Mouse (Mus musculus): Measurements from ENCODE around the gene Frmd4a.

Frmd4a gene

DNA sequence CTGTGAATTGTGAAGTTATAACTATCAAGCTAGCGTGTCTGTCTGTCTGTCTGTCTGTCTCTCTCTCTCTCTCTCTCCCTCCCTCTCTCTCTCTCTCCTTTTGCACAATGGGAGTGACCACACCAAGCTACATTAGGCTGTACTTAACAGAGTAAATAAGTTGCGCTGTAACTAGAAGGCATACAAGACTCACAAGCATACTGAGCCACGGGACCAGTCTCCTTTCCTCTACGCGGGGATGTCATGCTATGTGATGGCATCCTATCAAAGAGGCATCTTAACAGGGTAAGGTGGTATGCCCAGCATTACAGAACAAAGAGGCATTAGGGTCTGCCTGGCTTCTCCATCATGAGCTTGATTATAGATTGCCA, 514.7 kb downstream of the Frmd4a start:
- DNase-seq = no peak

GRCm38 (mm10) chr2:4532945-4533344, 515.4 kb downstream of the Frmd4a start:
- DNase-seq = no peak

DNA sequence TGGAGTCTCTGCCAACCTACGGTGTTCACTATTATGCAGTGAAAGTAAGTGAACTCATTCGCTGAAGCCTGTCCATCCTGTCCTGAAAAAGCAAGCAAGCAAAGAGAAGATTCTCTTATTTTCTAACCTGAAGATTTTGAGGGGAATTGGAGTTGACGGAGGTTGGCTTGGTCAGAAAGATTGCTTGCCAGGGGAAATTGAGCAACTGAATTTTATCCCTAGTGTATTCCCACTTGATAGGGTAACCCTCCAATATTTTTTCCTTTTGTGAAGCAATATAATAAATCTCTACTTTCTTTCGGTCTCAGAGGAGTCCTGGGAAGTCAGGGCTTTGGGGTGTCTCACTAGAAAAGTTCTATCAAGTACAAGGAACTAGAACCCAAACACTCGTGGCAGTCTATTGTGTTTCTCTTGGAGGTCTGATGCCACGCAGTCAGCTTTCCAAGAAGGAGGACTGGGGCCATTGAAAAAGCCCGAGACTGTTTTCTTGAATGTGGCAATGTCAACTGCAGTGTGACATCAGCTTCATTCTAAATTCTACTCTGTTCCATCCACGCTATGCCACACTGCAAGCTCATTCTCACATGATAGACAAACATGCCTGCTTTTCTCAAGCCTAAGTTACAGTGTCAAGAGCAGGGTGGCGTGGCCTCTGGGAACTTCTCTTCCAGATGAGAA, 517.8 kb downstream of the Frmd4a start:
- no peak for DNase-seq

- DNase-seq = no peak
Observed at GRCm38 (mm10) chr2:4541330-4541729, 523.8 kb downstream of the Frmd4a start.

DNA sequence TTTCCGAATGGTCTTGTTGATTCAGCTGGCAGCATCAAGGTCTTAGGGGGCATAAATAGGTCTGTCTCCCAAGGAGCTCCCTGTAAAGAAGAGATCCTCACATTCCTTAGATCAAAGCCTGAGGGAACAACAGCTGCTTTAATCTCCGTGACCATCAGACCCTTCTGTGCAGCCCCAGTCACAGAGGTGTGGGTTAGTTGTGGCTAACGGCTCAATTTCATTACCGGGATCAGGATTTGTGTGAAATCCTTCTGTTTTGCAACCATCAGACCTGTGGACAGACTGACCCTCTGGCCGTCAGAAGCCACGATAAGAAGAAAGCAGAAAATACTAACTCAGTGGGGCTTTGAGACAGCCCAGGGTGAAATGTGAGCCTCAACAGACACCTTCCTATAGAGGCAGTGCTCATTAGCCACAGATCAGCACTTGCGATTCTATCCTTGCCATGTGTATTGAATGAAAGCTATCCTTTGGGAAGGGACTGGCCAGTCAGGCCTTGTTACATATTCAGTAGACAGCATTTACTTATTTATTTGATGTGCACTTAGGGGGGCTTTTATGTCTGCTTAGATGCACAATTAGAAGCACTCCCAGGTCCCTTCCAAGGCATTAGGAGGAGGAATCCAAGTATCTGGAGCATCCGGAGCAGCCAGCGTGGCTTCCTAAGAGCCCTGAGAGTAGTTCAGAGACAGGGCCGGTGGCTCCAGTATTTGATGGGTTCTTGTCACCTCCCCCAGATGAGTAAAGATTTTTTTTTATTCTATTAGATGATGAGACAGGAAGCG, 524.5 kb downstream of the Frmd4a start:
- no peak for DNase-seq

DNA sequence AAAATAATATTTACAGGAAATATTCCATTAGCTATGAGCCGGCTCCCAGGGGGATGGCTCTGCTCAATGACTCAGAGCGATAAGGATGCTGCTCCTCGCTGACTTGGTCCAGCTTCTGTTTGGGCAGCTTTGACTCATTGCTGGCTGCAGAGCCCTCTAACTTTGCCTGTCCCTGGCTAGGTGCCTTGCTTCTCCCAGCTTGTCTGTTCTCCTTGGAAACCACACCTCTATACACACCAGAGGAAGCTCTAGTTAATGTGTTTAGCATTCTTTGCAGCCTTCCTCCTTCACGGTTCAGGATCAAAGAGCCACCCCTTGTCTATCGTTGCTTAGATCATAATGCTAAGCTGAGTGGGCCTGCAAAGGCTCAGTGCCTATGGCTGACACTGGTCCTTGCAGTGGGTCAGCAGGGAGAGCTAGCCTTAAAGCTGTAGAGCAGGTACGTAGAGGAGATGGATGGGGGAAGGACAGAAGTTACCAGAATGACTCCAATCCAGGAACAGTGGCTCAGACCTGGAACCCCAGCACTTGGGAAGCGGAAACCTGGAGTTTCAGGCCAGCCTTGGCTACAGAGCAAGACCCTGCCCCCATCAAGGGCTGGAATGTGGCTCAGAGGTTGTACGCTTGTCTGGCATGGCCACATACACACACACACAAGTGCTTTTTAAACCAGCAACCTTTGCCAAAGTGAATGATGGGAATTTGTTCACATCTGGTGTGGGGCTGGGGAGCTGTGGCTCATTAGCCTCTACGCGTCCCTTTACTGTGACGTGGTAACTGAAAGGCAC, 525.3 kb downstream of the Frmd4a start:
- peak; percentile 34 to 40 for DNase-seq

GRCm38 (mm10) chr2:4543417-4543775, 525.9 kb downstream of the Frmd4a start:
- no peak for DNase-seq

DNA sequence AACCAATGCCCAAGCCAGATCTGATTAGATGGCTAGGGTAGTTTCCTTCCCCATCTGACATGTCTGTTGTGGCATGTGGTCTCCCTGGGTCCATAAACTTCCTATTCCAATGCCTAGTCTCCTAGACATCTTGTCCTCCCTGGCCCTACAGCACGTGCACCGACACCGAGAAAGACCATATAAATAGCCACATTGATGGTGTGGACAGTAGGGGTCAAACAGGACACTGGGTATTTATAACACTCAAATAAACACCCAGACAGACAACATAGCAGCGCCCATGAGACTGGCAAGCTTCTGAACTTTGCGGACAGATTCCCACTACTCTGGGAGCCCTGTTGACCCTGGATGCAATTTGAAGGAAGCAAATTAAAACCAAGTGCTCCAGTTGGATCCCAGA, 526.8 kb downstream of the Frmd4a start:
- no peak for DNase-seq

GRCm38 (mm10) chr2:4545261-4545660, 527.7 kb downstream of the Frmd4a start:
- no peak for DNase-seq

DNA sequence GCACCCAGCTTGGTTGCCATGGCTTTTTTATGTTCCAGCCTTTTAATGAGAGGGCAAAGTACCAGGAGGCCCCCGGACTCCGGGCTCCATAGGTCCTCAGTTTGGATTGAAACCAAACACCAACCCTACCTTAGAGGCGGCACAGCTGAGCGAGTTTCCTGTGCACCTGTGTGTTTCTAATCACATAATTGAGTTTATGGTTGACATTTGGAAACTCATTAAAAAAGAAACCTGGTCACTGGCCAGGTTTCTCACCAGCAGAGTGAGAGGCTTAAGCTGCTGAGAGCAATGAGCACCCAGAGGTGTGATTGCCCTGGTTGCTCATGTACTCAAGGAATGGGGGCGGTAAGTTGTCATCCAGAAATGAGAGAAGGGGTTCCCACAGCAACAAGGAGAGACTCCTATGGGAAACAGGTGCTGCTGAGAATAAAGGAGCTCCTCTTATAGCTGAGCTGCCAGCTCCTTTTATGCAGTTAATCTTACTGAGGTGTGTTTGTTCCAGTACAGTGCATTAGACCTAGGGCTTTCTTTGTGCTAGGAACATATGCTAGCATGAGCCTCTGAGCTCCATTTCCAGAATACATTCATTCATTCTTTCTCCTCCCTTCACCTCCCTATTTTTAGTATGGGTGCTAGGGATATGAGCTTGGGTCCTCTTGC, 529.6 kb downstream of the Frmd4a start:
- DNase-seq = no peak

DNA sequence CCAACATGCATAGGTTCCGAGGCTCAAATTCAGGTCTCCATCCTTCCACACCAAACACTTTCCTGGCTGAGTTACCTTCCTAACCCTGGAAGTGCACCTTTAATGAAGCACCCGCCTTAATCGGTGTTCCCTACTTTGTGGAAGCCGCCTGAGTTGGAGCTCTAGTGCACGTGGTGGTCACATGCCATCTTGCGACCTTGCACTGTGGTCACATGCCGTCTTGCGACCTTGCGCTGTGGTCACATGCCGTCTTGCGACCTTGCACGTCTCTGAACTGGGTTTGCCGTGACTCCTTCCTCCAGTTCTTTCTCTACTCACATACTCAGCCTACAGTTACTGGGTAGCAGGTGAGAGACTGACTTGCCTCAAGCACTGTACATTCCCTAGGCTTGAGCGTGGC, 531.8 kb downstream of the Frmd4a start:
- DNase-seq = no peak

DNA sequence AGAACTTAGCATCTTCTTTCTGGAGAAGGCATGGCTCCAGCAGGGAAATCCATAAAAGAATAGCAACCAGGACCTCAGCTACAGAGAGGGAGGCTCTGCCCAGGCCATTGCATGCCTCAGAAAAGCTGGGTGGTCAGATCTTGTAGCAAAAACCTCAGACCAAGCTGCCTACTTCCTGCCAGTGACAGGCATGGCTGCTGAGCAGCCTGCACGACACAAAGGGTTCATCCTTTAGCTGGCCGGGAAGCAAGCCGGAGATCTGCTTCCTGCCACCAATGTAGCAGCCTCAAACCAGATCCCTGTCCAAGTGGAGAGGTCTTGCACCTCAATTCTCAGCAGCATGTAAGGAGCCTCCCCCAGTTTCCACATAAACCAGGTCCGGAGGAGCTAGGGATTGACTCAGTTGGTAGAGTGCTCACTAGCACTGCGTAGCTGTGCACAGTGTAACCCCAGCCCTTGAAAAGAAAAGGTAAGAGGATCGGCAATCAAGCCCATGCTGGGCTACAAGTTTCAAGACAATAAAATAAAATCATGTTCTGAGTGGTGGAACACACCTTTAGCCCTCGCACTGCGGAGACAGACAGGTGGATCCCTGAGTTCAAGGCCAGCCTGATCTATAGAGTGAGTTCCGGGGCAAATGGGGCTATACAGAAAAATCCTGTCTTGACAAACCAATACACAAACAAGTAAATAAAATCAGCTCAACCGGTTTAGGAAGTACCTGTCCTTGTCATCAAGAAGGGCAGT, 532.7 kb downstream of the Frmd4a start:
- DNase-seq = no peak

GRCm38 (mm10) chr2:4551438-4551837, 533.9 kb downstream of the Frmd4a start:
- DNase-seq = no peak

DNA sequence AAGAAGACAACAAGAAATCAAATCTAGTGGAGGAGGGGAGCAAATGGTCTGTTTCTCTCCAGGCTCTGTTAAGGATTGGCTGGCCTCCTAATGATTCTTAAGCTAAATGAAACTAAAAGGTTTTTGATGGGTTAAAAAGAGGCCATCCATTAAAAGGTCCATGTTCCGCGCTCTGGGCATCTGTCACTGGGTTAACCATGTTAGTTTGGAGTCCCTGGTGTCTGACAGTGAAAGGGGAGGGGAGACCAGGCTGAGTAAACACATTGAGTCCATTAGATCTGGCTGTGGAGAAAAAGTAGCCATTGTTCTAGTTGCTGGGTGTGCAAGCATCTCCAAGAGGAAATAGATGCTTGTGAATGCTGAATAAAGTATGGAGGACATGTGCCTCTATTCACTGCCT, 534.3 kb downstream of the Frmd4a start:
- no peak for DNase-seq

DNA sequence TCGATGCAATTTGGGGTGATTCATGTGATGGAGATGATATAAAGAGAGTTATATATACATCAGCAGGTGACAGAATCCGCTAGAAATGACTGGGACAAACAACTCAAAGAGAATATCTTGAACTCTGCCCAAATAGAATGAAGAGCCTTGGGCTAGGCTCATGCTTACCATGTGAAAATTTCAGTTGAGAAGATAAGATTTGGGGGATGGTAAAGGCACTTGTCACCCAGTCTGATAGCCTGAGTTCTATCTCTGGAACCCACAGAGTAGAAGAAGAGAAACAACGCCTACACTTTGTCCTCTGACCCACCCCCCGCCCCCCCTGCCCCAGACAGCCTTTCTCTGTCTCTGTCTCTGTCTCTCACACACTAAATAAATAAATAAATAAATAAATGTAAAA, 535.0 kb downstream of the Frmd4a start:
- DNase-seq = no peak

GRCm38 (mm10) chr2:4555221-4555631, 537.7 kb downstream of the Frmd4a start:
- DNase-seq = no peak

- peak in 1 of 2 experiments; percentile 28 for DNase-seq
Observed at GRCm38 (mm10) chr2:4556188-4556587, 538.7 kb downstream of the Frmd4a start.

DNA sequence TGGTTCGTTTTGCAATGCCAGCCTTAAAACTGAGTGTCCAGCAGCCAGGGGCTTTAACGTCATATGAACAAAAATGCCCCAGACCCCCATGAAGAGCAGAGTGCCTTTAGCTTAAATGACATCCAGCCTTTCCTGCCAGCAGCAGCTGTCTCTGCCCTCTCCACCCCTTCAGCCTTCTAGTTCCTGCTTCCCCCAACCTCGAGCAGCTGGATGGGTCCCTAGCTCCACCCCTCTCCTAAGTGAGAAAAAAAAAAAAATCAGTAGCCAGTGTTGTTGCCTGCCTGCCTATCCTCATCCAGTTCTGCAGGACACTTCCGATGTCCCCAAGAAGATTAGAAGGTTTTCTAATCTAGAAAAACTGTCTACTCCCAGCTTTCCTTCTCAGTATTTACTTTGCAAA, 539.5 kb downstream of the Frmd4a start:
- no peak for DNase-seq

DNA sequence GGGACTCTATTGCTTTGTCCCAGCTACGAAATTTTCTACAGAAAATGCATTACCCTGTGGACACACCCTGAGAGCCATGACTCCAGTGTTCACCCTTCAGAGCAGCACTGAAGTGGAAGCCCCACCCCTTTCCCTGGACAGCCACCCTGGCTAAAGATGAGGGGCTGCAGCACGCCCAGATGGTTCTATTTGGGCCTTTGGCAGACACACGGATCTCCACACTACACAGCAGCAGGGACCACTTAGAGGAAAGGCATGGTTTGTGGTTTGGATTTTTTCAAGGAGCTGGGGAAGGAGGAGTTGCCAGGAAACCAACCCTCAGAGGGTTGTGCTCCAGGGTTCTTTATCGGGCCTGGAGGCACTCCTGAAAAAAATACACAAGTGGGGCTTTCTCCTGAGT, 539.9 kb downstream of the Frmd4a start:
- DNase-seq = peak; percentile 52 to 71

- DNase-seq = no peak
Observed at GRCm38 (mm10) chr2:4558651-4559203, 541.2 kb downstream of the Frmd4a start.

DNA sequence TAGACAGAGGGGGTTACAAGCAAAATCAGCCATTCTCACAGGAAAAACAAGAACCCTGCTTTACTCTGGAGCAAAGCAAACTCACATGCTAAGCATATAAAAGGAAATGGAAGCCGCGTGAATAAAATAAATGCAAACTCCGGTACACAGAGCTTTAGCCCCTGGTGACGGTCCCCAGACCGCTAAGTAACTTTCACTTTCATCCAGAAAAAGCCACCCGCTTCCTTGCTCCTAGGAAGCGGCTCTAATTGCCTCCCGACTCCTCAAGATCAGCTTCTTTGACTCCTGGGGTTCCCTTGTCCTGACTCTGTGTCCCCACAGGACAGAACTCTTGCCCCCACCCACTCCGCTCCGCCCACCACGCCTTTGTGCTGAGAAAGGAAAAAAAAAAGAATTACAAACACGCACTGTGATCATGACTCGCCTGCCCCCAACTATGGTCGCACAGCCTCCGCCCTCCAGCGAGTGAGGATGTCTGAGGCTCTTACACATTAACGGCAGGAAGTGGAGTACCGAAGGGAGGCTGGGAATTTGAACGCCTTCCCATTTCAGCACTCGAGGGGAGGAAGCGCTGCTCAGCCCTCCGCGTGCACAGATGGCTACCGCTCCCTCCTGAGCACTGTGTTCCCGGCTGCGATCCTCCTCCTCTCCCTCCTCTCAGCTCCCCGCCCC, 541.8 kb downstream of the Frmd4a start:
- peak; percentile 76 to 86 for DNase-seq

GRCm38 (mm10) chr2:4559883-4560247, 542.3 kb downstream of the Frmd4a start:
- no peak for DNase-seq
